Mouse (Mus musculus) adrenal gland, adult 10 weeks (tissue): Measurements from ENCODE around the gene Zbtb34. TPM values are rescaled to one million over a fixed set of nuclear protein-coding genes. Genes with fewer than 3 reads are reported as not detected.

Experiments
- polyA plus RNA-seq: library from polyadenylated mRNA; stranded (reverse); fragments of 350-450 nt; fragmentation: Illumina TruSeq; extraction: RNeasy Lipid Tissue Mini Kit (QIAGEN cat#74804); gene quantifications from one replicate; pipeline ENCODE4 v1.2.3, GENCODE M21; 2014; ENCODE audit warnings: low read depth, low replicate concordance

Zbtb34 gene
- polyA plus RNA-seq, result 6.1 TPM

GRCm38 (mm10) chr2:33430771-33431699 is at the start of gene Zbtb34:
TSS of gene Zbtb34 (minus strand) at chr2:33431324.

GRCm38 (mm10) chr2:33468466-33469097 is 37.5 kb upstream of the Zbtb34 start, which contains the start of gene Zbtb43:
TSS of gene Zbtb43 (minus strand) at chr2:33468559.

GRCm38 (mm10) chr2:33370777-33371647 is 60.1 kb downstream of the Zbtb34 start, which contains the start of gene Ralgps1:
TSS of gene Ralgps1 (minus strand) at chr2:33371486.

Other genes with a start within 250 kb of the Zbtb34 start
- 6.3 TPM for gene Angptl2, start 215.3 kb downstream of the Zbtb34 start, polyA plus RNA-seq
- 5.2 TPM for gene Ralgps1, start 59.8 kb downstream of the Zbtb34 start, polyA plus RNA-seq
- gene Zbtb43, start 37.2 kb upstream of the Zbtb34 start, polyA plus RNA-seq, result 15.7 TPM
- gene Lmx1b, start 209.2 kb upstream of the Zbtb34 start, polyA plus RNA-seq, result not detected